Mouse (Mus musculus) retina, postnatal 7 days (tissue): ENCODE measurements around the gene Pik3r1.

ENCODE experiments used
- DNase-seq: peaks from one replicate; pipeline ENCODE4 v3.0.0-alpha.2; 2012; ENCODE audit warnings: low read depth, low spot score

Pik3r1 gene

DNA sequence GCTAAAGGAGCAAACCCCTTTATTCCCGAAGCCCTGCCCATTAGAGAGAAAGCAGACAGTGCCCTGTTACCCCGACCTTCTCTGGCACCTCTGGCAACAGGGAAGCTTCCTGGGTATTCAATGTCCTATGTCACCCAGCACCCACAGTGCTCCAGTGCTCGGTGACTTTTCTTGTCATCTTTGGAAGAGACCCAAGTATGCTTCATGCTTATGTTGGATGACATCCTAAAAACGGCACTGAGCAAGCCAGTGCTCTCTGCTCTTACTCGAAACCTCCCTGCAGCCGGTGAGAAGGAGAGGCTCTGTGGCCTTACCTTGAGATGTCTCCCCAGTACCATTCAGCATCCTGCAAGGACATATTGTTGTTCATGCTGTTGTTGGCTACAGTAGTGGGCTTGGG is 77.8 kb downstream of the Pik3r1 start:
- no peak for DNase-seq

DNA sequence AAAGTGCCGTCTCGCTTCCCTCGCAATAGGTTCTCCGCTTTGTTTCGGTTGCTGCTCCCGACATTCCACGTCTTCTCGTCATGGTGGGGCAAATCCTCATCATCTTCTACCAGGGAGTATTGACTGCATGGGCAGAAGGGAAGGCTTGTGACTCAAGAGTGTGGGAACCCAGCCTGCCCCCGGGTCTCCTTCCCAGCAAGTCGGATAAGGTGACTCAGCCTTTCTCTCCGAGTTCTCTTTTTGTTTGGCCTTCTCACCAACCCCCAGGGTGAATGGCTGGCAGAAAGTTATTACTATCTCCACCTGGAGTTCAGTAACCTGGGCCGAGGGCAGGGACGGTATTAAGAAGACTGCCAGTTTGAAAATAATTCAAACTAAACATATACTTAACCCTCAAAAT is 81.8 kb downstream of the Pik3r1 start:
- DNase-seq: no peak

DNA sequence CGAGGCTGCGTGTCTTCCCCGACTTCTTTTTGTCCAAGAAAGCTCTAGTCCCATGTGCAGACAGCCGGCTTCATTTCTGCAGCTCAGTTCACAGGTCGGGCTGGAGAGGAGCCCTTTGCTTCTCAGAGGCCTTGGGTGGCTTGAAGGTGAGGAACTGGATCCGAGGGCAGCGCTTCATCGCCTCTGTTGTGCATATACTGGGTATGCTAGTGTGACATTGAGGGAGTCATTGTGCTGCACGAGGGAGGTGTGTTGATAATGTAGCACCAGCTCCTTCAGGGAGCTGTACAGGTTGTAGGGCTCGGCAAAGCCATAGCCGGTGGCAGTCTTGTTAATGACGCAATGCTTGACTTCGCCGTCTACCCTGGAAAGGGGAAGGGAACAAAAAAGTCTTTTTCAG is 83.3 kb downstream of the Pik3r1 start:
- no peak for DNase-seq

DNA sequence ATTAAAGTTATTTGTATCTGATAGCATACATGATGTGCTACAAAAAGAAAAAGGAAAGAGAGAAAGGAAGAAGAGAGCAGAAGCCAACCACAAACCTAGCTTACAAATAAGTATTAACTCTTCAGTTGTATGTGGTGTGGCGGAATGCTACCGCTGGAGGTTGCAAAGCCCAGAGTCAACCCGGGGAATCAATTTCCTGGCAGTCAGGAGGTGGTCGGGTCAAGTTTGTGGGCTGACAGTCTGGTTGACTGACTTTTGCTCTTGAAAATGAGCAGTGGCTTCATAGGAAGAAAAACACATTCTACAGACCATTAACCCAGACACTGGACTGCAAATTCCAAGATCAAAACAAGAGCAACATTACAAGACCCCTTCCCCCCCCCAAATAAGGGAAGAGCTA is 85.6 kb downstream of the Pik3r1 start:
- DNase-seq: no peak

DNA sequence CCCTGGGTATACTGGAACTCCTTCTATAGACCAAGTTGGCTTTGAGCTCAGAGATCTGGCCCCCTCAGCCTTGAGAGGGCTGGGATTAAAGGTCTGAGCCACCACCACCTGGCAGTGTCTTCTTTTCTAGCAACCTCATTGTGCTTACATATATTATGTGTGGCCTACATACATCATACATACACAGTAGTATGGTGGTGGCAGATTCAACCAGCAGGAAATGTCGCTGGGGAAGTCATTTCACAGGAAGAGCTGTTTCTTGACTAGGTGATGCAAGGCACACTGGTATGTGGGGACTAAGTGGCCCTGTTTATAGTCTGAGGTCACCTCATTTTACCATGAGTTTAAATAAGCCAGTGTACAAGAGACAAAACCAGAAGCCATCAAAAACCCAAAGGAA is 87.9 kb downstream of the Pik3r1 start:
- DNase-seq: no peak

DNA sequence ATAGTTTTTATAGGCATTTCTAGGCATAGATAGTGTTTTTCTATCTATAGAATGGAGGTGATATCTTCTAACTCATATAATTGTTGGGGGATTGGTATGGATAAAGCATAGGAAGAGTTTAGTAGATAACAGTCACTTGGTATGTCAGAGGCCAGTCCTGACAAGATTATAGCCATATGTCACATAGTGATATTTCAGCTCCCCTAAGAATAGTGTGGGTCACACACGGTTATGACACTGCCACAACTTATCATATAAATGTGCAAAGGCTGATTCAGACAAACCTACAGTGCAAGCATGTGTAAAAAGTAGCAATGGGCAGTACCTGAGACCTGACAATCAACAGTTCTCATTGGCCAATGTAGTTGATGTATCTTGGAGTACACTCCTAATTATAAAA is 89.0 kb downstream of the Pik3r1 start:
- DNase-seq: no peak

DNA sequence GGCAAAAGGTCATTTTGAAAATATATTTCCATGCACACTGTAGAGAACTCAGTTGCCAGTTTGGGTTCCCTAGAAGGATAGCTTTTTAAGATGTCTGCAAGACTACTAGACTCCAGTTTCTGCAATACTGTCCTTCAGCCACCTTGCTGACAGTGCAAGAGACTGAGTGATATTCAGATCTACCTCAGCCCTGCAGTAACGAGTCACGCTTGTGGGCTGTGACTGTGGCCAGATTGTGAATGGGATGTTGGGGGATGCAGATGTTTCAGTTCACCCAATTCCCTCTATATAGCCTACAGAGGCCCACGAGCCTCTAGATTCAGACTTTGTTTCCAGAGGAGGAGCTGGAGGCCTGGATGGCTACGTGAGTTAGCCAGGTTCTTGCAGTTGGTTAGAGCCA is 90.0 kb downstream of the Pik3r1 start:
- DNase-seq: no peak

DNA sequence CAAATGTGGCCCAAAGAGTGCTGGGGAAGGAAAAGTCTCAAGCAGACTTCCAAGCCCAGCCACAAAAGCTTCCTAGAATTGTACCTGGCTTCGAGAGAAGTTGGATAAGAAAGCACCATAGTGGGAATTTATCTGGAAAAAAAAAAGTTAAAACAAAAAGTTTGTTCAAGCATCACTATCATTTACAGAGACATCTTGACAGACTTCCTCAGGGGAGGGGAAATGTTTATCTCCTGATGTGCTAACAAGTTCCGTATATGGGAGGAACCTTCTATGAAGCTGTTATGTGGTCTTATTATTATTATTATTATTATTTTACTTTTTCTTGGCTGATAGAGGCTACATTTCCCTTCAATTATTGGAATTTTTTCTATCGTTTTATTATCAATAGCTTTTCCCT is 94.1 kb downstream of the Pik3r1 start:
- DNase-seq: no peak

DNA sequence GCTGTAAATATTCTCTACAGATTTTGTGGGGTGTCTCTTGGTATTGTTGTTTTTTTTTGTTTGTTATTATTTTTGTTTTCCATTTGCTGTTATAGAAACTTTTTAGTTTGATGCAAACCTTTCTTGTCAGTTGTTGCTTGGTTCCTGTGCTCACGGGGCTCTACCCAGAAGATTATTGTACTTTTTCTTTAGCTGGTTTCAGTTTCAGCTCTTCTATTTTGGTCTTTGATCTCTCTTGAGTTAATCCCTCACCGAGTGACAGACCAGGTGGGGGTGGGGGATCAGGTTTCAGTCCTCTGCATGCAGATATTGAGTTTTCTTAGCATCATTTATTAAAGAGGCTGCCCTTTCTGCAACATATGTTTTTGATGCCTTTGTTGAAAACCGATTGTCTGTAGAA is 99.2 kb downstream of the Pik3r1 start:
- no peak for DNase-seq

DNA sequence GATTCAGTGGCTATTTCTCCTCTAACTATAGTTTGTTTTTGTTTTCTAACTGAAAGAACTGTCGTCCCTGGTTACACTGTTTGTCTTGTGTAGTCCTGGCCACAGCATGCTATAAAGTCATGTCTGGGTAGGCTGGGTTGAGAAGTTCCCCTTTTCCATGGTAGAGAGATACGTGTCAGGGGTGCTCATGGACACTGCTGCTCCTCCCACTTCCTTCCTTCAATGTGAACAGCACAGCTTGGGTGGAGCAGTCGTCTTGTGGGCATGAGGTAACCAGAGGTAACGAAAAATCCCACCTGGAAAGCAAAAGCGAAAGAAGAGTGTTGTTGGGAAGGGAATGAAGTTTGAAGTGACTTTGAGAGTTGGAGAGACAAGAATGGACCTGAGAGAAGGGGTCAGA is 104.0 kb downstream of the Pik3r1 start:
- no peak for DNase-seq

DNA sequence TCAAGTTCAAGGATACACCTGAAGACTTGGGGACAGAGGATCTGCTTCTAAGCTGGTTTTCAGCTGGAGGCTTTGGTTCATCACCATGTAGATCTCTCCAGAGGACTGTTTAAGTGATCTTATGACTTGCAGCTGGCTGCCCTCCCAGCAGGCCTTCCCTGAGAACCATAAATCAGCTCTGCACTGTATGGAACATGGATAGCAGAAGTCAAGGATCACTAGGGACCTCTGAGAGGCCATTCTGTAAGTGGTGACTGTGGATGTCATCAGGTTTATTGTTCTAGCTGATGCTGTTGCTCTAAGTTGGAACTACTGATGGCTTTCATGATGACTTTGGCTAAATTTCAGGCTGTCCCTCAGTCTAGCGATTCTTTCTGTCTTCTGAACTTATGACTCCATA is 105.1 kb downstream of the Pik3r1 start:
- no peak for DNase-seq

DNA sequence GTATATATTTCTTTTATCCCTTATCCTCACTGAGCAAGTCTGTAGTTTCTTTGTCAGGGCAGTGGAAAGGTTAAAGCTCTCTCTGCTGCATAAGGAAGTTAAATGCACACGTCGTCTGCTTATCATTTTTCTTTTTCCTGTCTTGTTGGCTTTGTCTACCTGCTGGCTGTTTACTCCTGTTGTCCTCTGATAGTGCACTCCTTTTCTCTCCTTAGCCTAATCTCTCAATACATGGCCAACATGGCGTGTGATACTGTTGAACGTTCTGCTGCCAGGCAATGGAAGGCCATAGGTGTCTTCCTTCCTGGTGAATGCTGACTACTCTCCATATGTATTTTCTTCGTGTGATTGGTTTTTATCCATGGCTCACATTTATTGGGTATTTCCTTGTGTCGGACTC is 106.5 kb downstream of the Pik3r1 start:
- DNase-seq: no peak

DNA sequence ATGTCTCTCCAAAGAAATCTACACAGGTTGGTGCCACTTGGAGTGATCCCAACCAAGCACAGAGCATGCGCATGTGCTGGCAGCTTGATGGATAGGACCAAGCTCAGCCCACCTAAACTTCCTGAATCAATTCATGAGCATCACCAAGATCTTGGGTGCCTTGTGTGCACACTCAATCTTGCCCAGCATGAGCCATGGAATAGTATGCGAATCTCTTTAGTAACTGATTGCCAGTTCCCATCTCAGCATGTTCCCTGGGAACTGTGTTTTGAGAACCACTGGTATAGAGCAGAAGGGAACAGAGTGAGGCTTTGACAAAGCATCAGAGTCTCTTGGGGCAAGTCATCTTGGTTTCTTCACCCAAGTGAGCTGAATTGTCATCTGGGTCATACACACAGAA is 107.8 kb downstream of the Pik3r1 start:
- DNase-seq: no peak

DNA sequence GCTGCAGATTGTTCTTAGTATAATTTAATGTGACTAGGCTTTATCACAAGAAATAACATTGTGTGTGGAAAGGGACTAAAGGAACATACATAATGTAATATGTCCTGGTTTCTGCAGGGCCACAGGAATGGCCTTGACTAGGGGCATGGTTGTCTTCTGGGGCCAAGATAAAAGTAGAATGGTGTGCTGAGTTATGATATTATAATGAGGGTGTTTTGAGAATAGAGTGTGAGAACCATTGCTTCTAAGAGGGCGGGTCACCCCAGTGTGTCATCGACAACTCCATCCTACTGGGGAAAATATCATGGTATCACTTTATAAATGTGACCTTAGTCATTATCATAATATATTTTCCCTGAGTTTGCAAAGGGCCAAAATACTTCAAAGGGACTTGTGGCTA is 115.9 kb downstream of the Pik3r1 start:
- no peak for DNase-seq

DNA sequence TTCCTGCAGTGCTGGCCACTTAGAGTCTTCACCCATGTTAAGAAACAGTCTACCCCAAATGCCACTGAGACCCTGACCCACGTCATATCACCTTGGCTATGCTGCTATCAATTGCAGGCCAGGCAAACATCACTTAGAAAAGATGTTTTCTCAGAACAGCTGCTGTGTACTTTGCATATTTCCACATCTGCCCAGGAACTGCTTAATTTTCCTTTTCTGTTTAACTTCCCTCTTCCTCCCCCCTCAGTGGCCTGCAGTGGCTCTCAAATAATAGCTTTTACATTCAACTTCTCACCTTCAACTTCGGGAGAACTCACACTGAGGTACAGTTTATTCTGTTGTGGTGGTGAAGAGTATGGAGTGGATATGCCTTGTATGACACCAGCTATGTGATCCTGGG is 126.4 kb downstream of the Pik3r1 start:
- no peak for DNase-seq

DNA sequence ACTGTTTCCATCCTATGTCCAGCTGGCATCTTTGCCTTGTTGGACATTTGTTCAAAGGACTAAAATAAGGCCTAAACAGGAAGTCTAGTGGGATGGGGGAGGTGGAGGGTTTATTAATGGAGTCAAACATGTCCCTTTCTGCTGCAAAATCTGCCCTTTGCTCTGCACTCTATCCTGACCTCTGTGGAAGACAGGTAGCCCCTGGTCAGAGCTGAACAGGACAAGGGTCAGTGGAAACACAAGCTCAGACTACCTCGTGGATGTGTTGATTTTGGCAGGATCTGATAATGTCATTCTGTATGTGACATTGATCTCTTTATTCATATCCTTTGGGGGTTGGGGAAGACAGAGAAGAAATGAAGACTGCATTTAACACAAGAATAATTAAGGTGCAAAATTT is 132.2 kb downstream of the Pik3r1 start:
- DNase-seq: no peak

DNA sequence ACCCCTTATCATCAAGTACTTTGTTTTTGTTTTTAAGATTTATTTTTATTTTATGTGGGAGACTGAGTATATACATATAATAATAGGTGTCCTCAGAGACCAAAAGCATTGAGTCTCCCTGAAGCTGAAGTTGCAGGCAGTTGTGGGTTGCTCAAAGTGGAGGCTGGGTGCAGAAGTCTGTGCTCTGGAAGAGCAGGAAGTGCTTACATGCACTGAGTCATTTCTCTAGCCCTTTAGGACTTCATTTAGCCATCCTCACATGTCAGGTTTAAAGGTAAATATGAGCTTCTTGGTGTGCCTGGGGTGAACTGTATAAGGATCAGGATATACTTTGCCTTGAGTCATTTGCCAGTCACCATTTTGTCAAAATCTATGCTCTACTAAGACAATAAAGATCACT is 133.6 kb downstream of the Pik3r1 start:
- no peak for DNase-seq

DNA sequence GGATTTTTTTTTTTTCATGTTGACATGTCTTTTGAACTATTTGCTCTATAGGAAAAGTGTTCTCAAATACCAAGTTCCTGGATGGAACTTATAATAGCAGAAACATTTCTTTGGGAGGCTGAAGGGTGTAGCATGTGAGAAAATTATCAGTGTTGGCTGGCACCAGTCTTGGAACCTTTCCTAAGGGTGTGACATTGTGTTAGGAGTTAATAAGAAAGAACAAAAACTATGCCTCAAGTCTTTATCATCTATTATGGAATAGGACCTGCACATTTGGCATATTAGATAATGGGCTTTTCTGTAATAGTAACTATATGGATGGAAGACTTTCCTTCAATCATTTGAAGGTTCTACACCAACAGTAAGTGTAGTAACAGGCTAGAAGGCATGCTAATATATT is 134.4 kb downstream of the Pik3r1 start:
- DNase-seq: no peak

DNA sequence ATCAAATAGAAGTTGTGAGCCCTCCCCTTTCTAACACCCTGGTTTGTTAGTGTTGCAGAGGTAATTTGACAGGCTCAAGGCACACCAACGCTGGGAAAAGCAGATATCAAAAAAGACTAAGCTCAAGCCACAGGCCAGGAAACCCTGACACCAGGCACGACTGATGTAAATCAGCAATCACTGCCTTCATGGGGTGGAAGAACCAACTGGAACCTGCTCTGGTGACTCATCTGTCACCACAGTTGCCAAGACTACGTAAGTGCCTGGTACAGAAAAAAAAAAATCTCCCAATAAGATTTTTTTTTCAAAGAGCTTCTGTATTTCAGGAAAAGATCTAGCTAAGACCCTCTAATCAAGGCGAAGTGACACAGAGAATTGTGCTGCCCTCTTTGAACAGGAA is 135.2 kb downstream of the Pik3r1 start:
- no peak for DNase-seq

DNA sequence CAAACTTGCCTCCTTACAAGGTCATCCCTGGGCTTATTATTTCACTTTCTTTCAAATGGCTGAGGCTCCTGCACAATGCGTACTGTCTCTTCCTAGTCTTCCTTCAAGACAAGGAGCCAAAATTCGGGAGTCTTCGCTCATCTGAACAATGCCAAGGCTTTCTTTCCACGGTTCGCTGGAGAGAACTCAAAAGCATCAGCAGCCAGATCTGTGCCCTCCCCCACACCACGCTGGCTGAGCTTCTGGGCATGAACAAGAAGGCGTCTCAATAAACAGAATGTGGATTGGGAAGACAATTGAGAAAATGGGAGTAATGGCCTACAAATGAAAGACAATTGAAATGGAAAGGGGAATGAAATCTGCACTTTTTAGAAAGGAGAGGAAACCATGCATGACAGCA is 136.5 kb downstream of the Pik3r1 start:
- no peak for DNase-seq
